Mouse (Mus musculus): ENCODE results near the gene Trak1. TPM values are rescaled to one million over a fixed set of nuclear protein-coding genes. Genes with fewer than 3 reads are reported as not detected.
"Not testable (repeated sequence)": the region's sequence is repeated elsewhere in the genome, so short reads cannot be mapped to it uniquely, and the experiment has no call there.

Trak1 gene
- polyA plus RNA-seq, 1 experiment from 2014 or later, result 4.2 TPM

DNA sequence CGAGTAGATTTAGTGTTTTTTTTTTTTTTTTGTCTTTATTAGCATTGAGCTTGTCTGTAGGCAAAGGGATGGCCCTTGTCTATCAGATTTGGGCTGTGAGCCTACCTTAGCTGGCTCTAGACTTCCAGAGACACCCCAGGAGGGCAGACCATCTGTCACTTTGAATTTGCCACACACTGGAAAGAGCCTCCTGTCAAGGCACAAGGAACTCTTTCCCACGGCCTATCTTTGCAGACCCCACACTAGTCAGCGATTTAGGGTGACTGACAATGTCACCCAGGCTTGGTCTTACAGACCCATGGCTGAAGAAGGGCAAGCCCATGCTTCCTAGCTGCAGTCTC lies 147.0 kb downstream of the Trak1 start:
- 0 out of 2 replicates have a peak overlapping the region, but pooled peaks have one; percentile 19 for H3K27ac ChIP-seq (replicated peaks)
- no peak overlapping the region for H3K4me2 ChIP-seq
- no peaks in the 10 kb centered on the region for H3K27me3 ChIP-seq
- 72% methylated on average over 3 of the region's 3 CpGs for WGBS (ENCODE audit: insufficient replicate concordance)
- H3K4me3 ChIP-seq (replicated peaks), result no peak overlapping the region
- peaks cover 25% of the 10 kb centered on the region; the same call in 1 of the 2 replicates for H3K36me3 ChIP-seq (replicated peaks)
- H3K9me3 ChIP-seq (replicated peaks), result no peaks in the 10 kb centered on the region
- no peak for ATAC-seq (ENCODE audit: insufficient read depth)
- H3K9ac ChIP-seq, result no peak overlapping the region
- H3K4me1 ChIP-seq (replicated peaks), result peaks cover 15% of the 10 kb centered on the region

DNA sequence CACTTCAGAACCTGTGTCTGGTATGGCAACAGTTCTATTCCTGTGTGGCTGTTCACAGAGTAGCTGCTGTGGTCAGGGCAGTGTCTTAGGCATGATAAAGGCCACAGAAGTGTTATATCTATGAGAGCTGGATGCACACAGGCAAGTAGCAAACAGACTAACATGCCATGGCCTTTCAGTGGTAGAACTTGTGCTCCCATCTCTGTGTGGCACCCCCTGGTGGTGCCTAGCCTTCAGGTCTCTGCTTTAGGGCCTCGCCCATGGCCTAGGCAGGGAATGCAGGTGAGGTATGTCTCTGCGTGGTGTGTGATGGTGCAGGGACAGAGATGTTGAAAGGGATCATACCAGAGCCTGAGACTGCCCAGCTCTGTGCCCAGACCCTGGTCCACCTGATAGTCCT lies 148.1 kb downstream of the Trak1 start:
- Histone ChIP-seq H3K9me3 (replicated peaks) (no peaks in the 10 kb centered on the region), H3K27ac (replicated peaks) (0 out of 2 replicates have a peak overlapping the region, but pooled peaks have one; percentile 19), H3K4me2 (no peak overlapping the region), H3K4me1 (replicated peaks) (peaks cover 15% of the 10 kb centered on the region), H3K4me3 (replicated peaks) (no peak overlapping the region), H3K36me3 (replicated peaks) (peaks cover 25% of the 10 kb centered on the region; the same call in 1 of the 2 replicates), H3K9ac (no peak overlapping the region), H3K27me3 (no peaks in the 10 kb centered on the region)
- WGBS (ENCODE audit: insufficient replicate concordance), result 70% methylated on average over 2 of the region's 2 CpGs
- ATAC-seq (ENCODE audit: insufficient read depth), result peak; percentile 73

DNA sequence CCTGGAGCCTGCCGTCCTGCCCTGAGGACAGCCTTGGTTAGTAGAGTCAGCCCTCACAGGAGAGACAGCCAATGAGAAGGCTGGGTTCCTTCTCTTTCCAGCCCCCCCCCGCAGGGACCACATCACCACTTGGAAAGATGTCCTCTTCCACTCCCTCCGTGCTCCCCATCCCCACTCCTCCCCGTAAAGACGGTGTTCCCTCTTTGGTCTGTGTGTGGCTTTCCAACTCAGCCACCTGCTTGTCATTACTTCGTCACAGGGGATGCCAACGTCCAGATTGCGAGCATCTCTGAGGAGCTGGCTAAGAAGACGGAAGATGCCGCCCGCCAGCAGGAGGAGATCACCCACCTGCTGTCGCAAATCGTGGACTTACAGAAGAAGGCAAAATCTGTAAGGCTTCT lies 149.1 kb downstream of the Trak1 start:
- no peaks in the 10 kb centered on the region for H3K9me3 ChIP-seq (replicated peaks)
- no peak overlapping the region for H3K4me3 ChIP-seq (replicated peaks)
- WGBS (ENCODE audit: insufficient replicate concordance), result 85% methylated on average over 13 of the region's 13 CpGs
- no peak overlapping the region for H3K27ac ChIP-seq (replicated peaks)
- peaks cover 28% of the 10 kb centered on the region; the same call in 1 of the 2 replicates for H3K36me3 ChIP-seq (replicated peaks)
- H3K4me2 ChIP-seq, result no peak overlapping the region
- peaks cover 21% of the 10 kb centered on the region for H3K4me1 ChIP-seq (replicated peaks)
- H3K9ac ChIP-seq, result no peak overlapping the region
- no peak for ATAC-seq (ENCODE audit: insufficient read depth)
- no peaks in the 10 kb centered on the region for H3K27me3 ChIP-seq

DNA sequence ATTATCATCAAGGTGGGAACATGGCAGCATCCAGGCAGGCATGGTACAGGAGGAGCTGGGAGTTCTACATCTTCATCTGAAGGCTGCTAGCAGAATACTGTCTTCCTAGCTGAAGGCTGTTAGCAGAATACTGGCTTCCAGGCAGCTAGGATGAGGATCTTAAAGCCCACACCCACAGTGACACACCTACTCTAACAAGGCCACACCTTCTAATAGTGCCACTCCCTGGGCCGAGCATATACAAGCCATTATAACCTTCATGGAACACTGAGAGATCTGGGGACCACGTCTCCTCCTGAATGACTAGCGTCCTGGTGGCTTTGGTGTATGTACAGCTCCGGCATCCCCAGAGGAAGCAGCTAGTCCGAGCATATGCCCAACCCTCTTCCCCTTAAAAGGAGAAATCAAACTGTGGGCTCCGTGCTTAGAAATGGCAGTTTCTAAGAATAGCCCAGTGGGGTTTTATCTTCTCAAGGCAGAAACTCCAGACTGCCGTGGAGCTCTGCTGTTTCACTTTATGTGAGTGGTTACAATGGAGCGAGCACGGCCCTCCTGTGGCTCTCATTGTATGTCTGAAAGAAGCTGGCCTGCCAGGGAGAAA lies 155.1 kb downstream of the Trak1 start:
- peak overlapping the region; percentile 50 for H3K4me2 ChIP-seq
- H3K9ac ChIP-seq; H3K9me3 ChIP-seq (replicated peaks); H3K27me3 ChIP-seq: not testable (repeated sequence)
- peaks cover 41% of the 10 kb centered on the region for H3K36me3 ChIP-seq (replicated peaks)
- 17% methylated on average over 9 of the region's 9 CpGs for WGBS (ENCODE audit: insufficient replicate concordance)
- H3K27ac ChIP-seq (replicated peaks), result peak overlapping the region; percentile 78
- H3K4me1 ChIP-seq (replicated peaks), result peaks cover 25% of the 10 kb centered on the region
- peak; percentile 88 for ATAC-seq (ENCODE audit: insufficient read depth)
- peak overlapping the region; percentile 34 for H3K4me3 ChIP-seq (replicated peaks)

DNA sequence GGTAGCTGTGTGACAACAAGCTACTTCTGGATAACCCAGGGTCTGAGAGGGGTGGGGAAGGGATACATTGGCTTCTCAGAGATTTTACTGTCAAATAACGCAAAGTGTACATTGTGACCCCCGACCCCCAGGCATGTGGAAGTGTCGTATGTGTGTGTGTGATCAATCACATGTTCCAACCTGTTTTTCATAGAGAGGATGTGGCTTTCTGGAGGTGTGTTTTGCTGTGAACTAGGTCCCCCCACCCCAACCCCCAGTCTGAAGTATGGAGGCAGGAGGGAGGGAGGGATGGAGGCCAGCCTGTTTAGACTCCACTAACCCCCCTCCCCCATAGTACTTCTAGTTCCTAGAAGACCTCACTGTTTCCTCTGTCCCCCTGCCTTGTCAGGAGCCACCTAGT lies 157.6 kb downstream of the Trak1 start:
- no peaks in the 10 kb centered on the region for H3K27me3 ChIP-seq
- no peak overlapping the region for H3K9ac ChIP-seq
- peaks cover 30% of the 10 kb centered on the region for H3K36me3 ChIP-seq (replicated peaks)
- H3K27ac ChIP-seq (replicated peaks), result no peak overlapping the region
- peaks cover 25% of the 10 kb centered on the region for H3K4me1 ChIP-seq (replicated peaks)
- no peak overlapping the region for H3K4me2 ChIP-seq
- no peaks in the 10 kb centered on the region for H3K9me3 ChIP-seq (replicated peaks)
- H3K4me3 ChIP-seq (replicated peaks), result no peak overlapping the region
- ATAC-seq (ENCODE audit: insufficient read depth), result no peak
- WGBS (ENCODE audit: insufficient replicate concordance), result 87% methylated on average over 3 of the region's 3 CpGs

DNA sequence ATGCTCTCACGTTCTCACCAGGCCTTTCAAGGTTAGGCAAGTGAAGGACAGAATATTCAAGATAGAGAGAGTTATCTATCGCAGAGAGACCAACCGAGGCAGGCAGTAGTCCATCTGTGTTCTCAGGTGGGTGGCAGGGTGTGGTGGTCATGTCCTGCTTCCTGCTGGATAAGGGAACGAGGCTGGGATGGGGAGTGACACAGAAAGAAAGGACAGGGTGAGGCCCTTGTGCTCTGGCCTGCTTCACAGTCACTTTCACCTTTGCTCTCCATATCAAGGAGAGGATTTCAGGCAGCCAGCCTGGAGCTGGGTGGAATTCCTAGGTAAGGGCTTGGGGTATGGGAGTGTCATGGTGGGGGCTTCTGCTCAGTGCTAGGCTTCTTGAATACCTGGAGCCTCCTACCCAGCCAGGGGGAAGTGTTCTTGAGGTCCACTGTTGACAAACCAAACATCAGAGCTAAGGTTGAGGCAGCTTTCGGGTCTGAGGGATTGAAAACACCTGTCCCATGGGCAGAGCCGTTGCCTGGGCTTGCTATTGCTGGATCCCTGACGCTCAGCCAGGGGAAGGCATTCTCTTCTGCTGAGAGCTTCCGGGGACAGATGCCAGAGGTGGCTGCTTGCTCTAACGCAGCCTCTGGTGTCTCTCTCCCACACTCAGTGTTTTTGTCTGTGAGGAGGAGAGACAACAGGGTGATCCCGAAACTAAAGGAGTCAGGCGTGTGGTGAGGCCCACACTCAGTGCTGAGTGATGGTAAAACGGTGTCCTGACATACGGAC lies 159.6 kb downstream of the Trak1 start:
- Histone ChIP-seq H3K9ac (no peak overlapping the region), H3K36me3 (replicated peaks) (peaks cover 31% of the 10 kb centered on the region), H3K27me3 (no peaks in the 10 kb centered on the region), H3K4me3 (replicated peaks) (no peak overlapping the region), H3K27ac (replicated peaks) (no peak overlapping the region), H3K4me2 (no peak overlapping the region), H3K9me3 (replicated peaks) (no peaks in the 10 kb centered on the region), H3K4me1 (replicated peaks) (peaks cover 15% of the 10 kb centered on the region)
- no peak for ATAC-seq (ENCODE audit: insufficient read depth)
- 69% methylated on average over 13 of the region's 13 CpGs for WGBS (ENCODE audit: insufficient replicate concordance)

DNA sequence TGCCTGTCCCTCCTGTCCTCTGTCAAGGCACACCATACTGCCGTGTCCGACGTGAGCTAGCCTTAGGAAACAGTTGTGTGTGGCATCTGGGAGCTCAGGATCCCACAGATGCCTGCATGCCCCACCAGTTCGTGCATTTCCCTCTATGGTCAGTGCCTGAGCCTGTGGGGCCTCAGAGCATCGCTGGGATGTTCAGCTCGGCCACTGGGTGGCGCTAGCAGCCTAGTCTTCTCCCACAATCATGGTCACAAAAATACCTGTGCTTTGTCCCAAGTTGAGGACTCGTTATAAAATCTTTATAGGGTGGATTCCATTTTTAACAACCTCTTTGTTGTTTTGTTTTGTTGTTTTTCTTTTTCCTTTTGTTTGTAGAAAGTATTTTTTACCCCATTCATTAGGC lies 161.2 kb downstream of the Trak1 start:
- WGBS (ENCODE audit: insufficient replicate concordance), result 28% methylated on average over 8 of the region's 8 CpGs
- no peak overlapping the region for H3K4me3 ChIP-seq (replicated peaks)
- no peak overlapping the region for H3K27ac ChIP-seq (replicated peaks)
- no peaks in the 10 kb centered on the region for H3K9me3 ChIP-seq (replicated peaks)
- no peak for ATAC-seq (ENCODE audit: insufficient read depth)
- no peak overlapping the region for H3K9ac ChIP-seq
- no peaks in the 10 kb centered on the region for H3K4me1 ChIP-seq (replicated peaks)
- H3K27me3 ChIP-seq, result no peaks in the 10 kb centered on the region
- H3K4me2 ChIP-seq, result no peak overlapping the region
- H3K36me3 ChIP-seq (replicated peaks), result peaks cover 24% of the 10 kb centered on the region

DNA sequence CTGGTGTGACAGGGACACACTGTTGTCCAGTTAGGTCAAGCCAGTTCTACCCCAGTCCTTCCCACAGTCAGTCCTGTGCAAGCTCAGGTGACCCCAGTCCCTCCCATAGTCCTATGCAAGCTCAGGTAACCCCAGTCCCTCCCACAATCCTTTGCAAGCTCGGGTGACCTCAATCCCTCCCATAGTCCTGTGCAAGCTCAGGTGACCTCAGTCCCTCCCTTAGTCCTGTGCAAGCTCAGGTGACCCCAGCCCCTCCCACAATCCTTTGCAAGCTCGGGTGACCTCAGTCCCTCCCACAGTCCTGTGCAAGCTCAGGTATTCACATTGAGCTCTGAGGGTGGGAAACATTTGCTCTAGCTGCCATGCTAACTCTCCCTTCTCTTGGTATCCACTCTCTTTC lies 162.6 kb downstream of the Trak1 start:
- Histone ChIP-seq H3K4me3 (replicated peaks) (no peak overlapping the region), H3K4me1 (replicated peaks) (no peaks in the 10 kb centered on the region), H3K27me3 (no peaks in the 10 kb centered on the region), H3K9ac (no peak overlapping the region), H3K36me3 (replicated peaks) (0 out of 2 replicates have a peak, but pooled peaks cover 11% of the 10 kb centered on the region), H3K9me3 (replicated peaks) (no peaks in the 10 kb centered on the region), H3K4me2 (no peak overlapping the region), H3K27ac (replicated peaks) (no peak overlapping the region)
- ATAC-seq (ENCODE audit: insufficient read depth), result no peak
- 53% methylated on average over 2 of the region's 2 CpGs for WGBS (ENCODE audit: insufficient replicate concordance)

DNA sequence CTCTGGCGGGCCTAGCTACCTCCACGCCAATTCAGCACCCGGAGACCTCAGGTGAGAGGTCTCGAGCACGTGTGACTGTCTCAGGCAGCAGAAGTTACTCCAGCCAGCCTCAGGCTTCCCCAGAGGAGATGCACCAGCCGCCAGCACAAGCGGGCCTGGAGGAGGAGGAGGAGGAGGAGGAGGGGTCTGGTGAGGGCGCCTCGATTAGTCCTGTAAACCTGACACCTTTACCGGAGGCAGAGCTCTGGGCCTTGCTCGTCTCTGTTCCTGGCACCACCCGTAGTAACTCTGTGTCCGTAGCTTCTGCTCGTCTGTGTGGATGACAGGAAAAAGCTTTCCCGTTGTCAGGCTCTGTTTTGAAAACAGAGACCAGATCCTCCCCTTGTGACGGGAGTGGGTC lies 163.2 kb downstream of the Trak1 start:
- Histone ChIP-seq H3K4me3 (replicated peaks) (no peak overlapping the region), H3K4me2 (no peak overlapping the region), H3K27ac (replicated peaks) (no peak overlapping the region), H3K9me3 (replicated peaks) (no peaks in the 10 kb centered on the region), H3K4me1 (replicated peaks) (no peaks in the 10 kb centered on the region), H3K27me3 (no peaks in the 10 kb centered on the region), H3K36me3 (replicated peaks) (0 out of 2 replicates have a peak, but pooled peaks cover 11% of the 10 kb centered on the region), H3K9ac (no peak overlapping the region)
- WGBS (ENCODE audit: insufficient replicate concordance), result 77% methylated on average over 16 of the region's 16 CpGs
- no peak for ATAC-seq (ENCODE audit: insufficient read depth)

DNA sequence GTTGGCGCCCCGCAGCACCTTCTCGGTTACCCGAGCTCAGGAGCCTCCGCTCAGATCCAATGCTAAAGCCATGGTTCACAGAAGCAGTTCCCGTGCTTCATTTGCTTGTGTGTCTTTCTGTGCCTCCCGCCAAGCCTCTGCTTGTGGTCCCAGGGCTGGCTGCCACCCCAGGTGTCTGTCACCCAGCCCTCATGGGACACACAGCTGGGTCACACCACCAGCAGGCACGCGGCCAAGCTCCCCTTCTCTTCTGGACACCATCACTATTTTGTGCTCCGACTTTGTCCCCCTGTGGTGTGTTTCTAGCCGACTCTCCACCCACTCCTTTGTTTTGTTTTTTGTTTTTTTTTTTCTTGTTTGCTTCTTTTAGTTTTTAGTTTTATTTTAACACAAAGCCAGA lies 170.2 kb downstream of the Trak1 start:
- ATAC-seq (ENCODE audit: insufficient read depth), result no peak
- no peak overlapping the region for H3K4me2 ChIP-seq
- H3K27me3 ChIP-seq, result no peaks in the 10 kb centered on the region
- WGBS (ENCODE audit: insufficient replicate concordance), result 71% methylated on average over 11 of the region's 11 CpGs
- no peak overlapping the region for H3K27ac ChIP-seq (replicated peaks)
- H3K9me3 ChIP-seq (replicated peaks), result no peaks in the 10 kb centered on the region
- no peaks in the 10 kb centered on the region for H3K4me1 ChIP-seq (replicated peaks)
- no peak overlapping the region for H3K9ac ChIP-seq
- H3K4me3 ChIP-seq (replicated peaks), result no peak overlapping the region
- H3K36me3 ChIP-seq (replicated peaks), result no peaks in the 10 kb centered on the region

DNA sequence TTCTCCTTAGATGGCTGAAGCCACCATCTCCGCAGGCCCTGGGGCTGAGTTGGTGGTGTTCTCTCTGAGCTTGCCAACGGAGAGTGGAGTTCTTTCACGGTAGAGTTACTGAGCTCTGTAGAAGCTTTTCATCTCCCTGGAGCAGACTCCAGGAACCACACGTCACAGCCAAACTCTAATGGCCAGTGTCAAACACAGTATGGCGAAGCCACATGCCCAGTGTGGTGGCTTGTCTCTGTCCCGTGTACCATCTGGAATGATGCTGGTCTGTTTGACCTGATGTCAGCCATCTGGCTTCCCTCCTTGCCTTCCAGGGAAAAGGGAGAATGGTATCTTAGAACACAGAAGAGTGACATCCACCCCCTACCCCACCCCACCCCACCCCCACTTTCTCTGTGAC lies 172.4 kb downstream of the Trak1 start:
- no peaks in the 10 kb centered on the region for H3K36me3 ChIP-seq (replicated peaks)
- no peak for ATAC-seq (ENCODE audit: insufficient read depth)
- 72% methylated on average over 6 of the region's 6 CpGs for WGBS (ENCODE audit: insufficient replicate concordance)

More for the DNA sequence above, 172.4 kb downstream of the Trak1 start:
- no peak overlapping the region for H3K4me2 ChIP-seq
- H3K4me3 ChIP-seq (replicated peaks), result no peak overlapping the region
- no peak overlapping the region for H3K9ac ChIP-seq
- no peaks in the 10 kb centered on the region for H3K4me1 ChIP-seq (replicated peaks)
- no peaks in the 10 kb centered on the region for H3K9me3 ChIP-seq (replicated peaks)
- H3K27me3 ChIP-seq, result no peaks in the 10 kb centered on the region
- H3K27ac ChIP-seq (replicated peaks), result no peak overlapping the region
